Mouse (Mus musculus) heart, embryonic 11.5 days (tissue): Measurements from ENCODE around the gene 1810062G17Rik. TPM values are rescaled to one million over a fixed set of nuclear protein-coding genes. Genes with fewer than 3 reads are reported as not detected.
A peak's percentile ranks its signal among the peaks of the same experiment; 100 is the strongest.

Experiments used
- ATAC-seq: fragments of 200-750 bp; cut with Nextera tagmentation; replicated peaks from 2 replicates; pipeline ENCODE4 v1.8.0; 2017; ENCODE audit warnings: moderate library complexity; ENCODE audit not compliant: insufficient number of reproducible peaks, low FRiP score, low TSS enrichment
- H3K27ac ChIP-seq: fragments of 300-500 bp; sonication (generic); 2 replicates; pipeline ENCODE4 v1.5.1; 2014; ENCODE audit warnings: mild to moderate bottlenecking, low read depth, low read length
- H3K27me3 ChIP-seq: fragments of 300-500 bp; sonication (generic); 2 replicates; pipeline ENCODE4 v1.6.1; 2014; ENCODE audit warnings: mild to moderate bottlenecking, low read length, mixed read lengths; ENCODE audit not compliant: control insufficient read depth, insufficient read depth
- H3K36me3 ChIP-seq: fragments of 300-500 bp; sonication (generic); 2 replicates; pipeline ENCODE4 v1.6.1; 2014; ENCODE audit warnings: mild to moderate bottlenecking, low read length, moderate library complexity, mixed read lengths; ENCODE audit not compliant: control insufficient read depth, insufficient read depth
- H3K4me1 ChIP-seq: fragments of 300-500 bp; sonication (generic); 2 replicates; pipeline ENCODE4 v1.6.1; 2014; ENCODE audit warnings: low read length; ENCODE audit not compliant: control insufficient read depth, insufficient read depth
- H3K4me2 ChIP-seq: fragments of 300-500 bp; sonication (generic); 2 replicates; pipeline ENCODE4 v1.6.1; 2014; ENCODE audit warnings: mild to moderate bottlenecking, moderate library complexity
- H3K4me3 ChIP-seq: fragments of 300-500 bp; sonication (generic); 2 replicates; pipeline ENCODE4 v1.5.1; 2014; ENCODE audit warnings: low read depth, low read length
- H3K9ac ChIP-seq: fragments of 300-500 bp; sonication (generic); 2 replicates; pipeline ENCODE4 v1.6.1; 2014; ENCODE audit warnings: mild to moderate bottlenecking, low read depth, low read length, moderate library complexity
- H3K9me3 ChIP-seq: fragments of 300-500 bp; sonication (generic); replicated peaks from 2 replicates; pipeline ENCODE4 v1.6.1; 2016; ENCODE audit warnings: low read length; ENCODE audit not compliant: control insufficient read depth
- WGBS: fragments of 180-500 bp; shearing (Covaris S2); extraction: QIAGEN DNeasy Blood & Tissue Kit; methylation state at CpG from one replicate; pipeline ENCODE4 v1.1.7; 2014; ENCODE audit not compliant: insufficient replicate concordance; 5-methylcytosine and 5-hydroxymethylcytosine counted together
- polyA plus RNA-seq: library from polyadenylated mRNA; unstranded; fragments of >200 nt; fragmentation: Nextera tagmentation; extraction: Ambion mirVana; gene quantifications from 2 replicates; pipeline ENCODE4 v1.2.1, GENCODE M21; 2014

1810062G17Rik gene
- polyA plus RNA-seq, 1 experiment from 2014 or later: 1.5 TPM

- ATAC-seq: no peak
Measured at GRCm38 (mm10) chr3:36468871-36469270, 6.9 kb upstream of the 1810062G17Rik start.

GRCm38 (mm10) chr3:36471856-36472255 lies 3.9 kb upstream of the 1810062G17Rik start:
- 52% methylated on average over 4 of the region's 4 CpGs for WGBS
- peaks cover 26% of the 10 kb centered on the region for H3K4me1 ChIP-seq
- H3K36me3 ChIP-seq: no peaks in the 10 kb centered on the region
- H3K4me3 ChIP-seq: no peak overlapping the region
- H3K27me3 ChIP-seq: no peaks in the 10 kb centered on the region
- no peak for ATAC-seq
- no peaks in the 10 kb centered on the region for H3K9me3 ChIP-seq
- H3K27ac ChIP-seq: no peak overlapping the region
- H3K4me2 ChIP-seq: peak overlapping the region; percentile 16; the same call in 1 of the 2 replicates
- no peak overlapping the region for H3K9ac ChIP-seq

More at GRCm38 (mm10) chr3:36468871-36469270, 6.9 kb upstream of the 1810062G17Rik start:
- Histone ChIP-seq H3K4me1 (peaks cover 26% of the 10 kb centered on the region), H3K4me3 (no peak overlapping the region), H3K9me3 (no peaks in the 10 kb centered on the region), H3K9ac (no peak overlapping the region), H3K27ac (no peak overlapping the region), H3K4me2 (no peak overlapping the region), H3K27me3 (no peaks in the 10 kb centered on the region), H3K36me3 (no peaks in the 10 kb centered on the region)
- 49% methylated on average over 2 of the region's 2 CpGs for WGBS

GRCm38 (mm10) chr3:36473222-36473621 lies 2.5 kb upstream of the 1810062G17Rik start:
- Histone ChIP-seq H3K9ac (no peak overlapping the region), H3K27me3 (no peaks in the 10 kb centered on the region), H3K9me3 (no peaks in the 10 kb centered on the region), H3K4me3 (no peak overlapping the region), H3K4me1 (peaks cover 26% of the 10 kb centered on the region), H3K27ac (no peak overlapping the region), H3K36me3 (no peaks in the 10 kb centered on the region), H3K4me2 (no peak overlapping the region)
- WGBS: 92% methylated on average over 5 of the region's 5 CpGs
- ATAC-seq: no peak

- Histone ChIP-seq H3K9ac (peak overlapping the region; percentile 82), H3K4me3 (peak overlapping the region; percentile 87), H3K36me3 (no peaks in the 10 kb centered on the region), H3K4me1 (peaks cover 24% of the 10 kb centered on the region), H3K9me3 (no peaks in the 10 kb centered on the region), H3K27me3 (no peaks in the 10 kb centered on the region), H3K27ac (no peak overlapping the region), H3K4me2 (peak overlapping the region; percentile 85)
- ATAC-seq: no peak
- WGBS: 78% methylated on average over 5 of the region's 5 CpGs
Measured at GRCm38 (mm10) chr3:36474421-36474820, 1.3 kb upstream of the 1810062G17Rik start.

GRCm38 (mm10) chr3:36474938-36475483 lies 726 bp upstream of the 1810062G17Rik start:
- peaks cover 18% of the 10 kb centered on the region for H3K4me1 ChIP-seq
- peak overlapping the region; percentile 82 for H3K9ac ChIP-seq
- under 1% methylated on average over 24 of the region's 24 CpGs for WGBS
- peak overlapping the region; percentile 85 for H3K4me2 ChIP-seq
- H3K27me3 ChIP-seq: no peaks in the 10 kb centered on the region
- H3K27ac ChIP-seq: peak overlapping the region; percentile 87
- ATAC-seq: no peak
- no peaks in the 10 kb centered on the region for H3K9me3 ChIP-seq
- peak overlapping the region; percentile 87 for H3K4me3 ChIP-seq
- no peaks in the 10 kb centered on the region for H3K36me3 ChIP-seq

- H3K36me3 ChIP-seq: no peaks in the 10 kb centered on the region
- no peak for ATAC-seq
- H3K4me2 ChIP-seq: peak overlapping the region; percentile 85
- H3K9ac ChIP-seq: peak overlapping the region; percentile 82
- peak overlapping the region; percentile 87 for H3K4me3 ChIP-seq
- no peaks in the 10 kb centered on the region for H3K27me3 ChIP-seq
- peaks cover 17% of the 10 kb centered on the region for H3K4me1 ChIP-seq
- no peaks in the 10 kb centered on the region for H3K9me3 ChIP-seq
- 21% methylated on average over 20 of the region's 20 CpGs for WGBS
- H3K27ac ChIP-seq: peak overlapping the region; percentile 84
Measured at GRCm38 (mm10) chr3:36476261-36477155, 771 bp downstream of the 1810062G17Rik start.

GRCm38 (mm10) chr3:36478776-36479175 lies 3.0 kb downstream of the 1810062G17Rik start:
- Histone ChIP-seq H3K27ac (no peak overlapping the region), H3K9ac (no peak overlapping the region), H3K9me3 (no peaks in the 10 kb centered on the region), H3K36me3 (no peaks in the 10 kb centered on the region), H3K27me3 (no peaks in the 10 kb centered on the region), H3K4me1 (peaks cover 21% of the 10 kb centered on the region), H3K4me3 (no peak overlapping the region), H3K4me2 (no peak overlapping the region)
- ATAC-seq: no peak
- WGBS: 84% methylated on average over 8 of the region's 8 CpGs

- no peak for ATAC-seq
- Histone ChIP-seq H3K4me1 (peaks cover 21% of the 10 kb centered on the region), H3K4me3 (no peak overlapping the region), H3K4me2 (no peak overlapping the region), H3K27me3 (no peaks in the 10 kb centered on the region), H3K27ac (peak overlapping the region; percentile 66), H3K36me3 (no peaks in the 10 kb centered on the region), H3K9ac (no peak overlapping the region), H3K9me3 (no peaks in the 10 kb centered on the region)
- 76% methylated on average over 2 of the region's 2 CpGs for WGBS
Measured at GRCm38 (mm10) chr3:36480486-36480885, 4.7 kb downstream of the 1810062G17Rik start.
